Mouse (Mus musculus): ENCODE measurements around the gene Suz12. TPM values are rescaled to one million over a fixed set of nuclear protein-coding genes. Genes with fewer than 3 reads are reported as not detected.

The Suz12 gene
- 53.9 TPM for polyA plus RNA-seq (2021)

DNA sequence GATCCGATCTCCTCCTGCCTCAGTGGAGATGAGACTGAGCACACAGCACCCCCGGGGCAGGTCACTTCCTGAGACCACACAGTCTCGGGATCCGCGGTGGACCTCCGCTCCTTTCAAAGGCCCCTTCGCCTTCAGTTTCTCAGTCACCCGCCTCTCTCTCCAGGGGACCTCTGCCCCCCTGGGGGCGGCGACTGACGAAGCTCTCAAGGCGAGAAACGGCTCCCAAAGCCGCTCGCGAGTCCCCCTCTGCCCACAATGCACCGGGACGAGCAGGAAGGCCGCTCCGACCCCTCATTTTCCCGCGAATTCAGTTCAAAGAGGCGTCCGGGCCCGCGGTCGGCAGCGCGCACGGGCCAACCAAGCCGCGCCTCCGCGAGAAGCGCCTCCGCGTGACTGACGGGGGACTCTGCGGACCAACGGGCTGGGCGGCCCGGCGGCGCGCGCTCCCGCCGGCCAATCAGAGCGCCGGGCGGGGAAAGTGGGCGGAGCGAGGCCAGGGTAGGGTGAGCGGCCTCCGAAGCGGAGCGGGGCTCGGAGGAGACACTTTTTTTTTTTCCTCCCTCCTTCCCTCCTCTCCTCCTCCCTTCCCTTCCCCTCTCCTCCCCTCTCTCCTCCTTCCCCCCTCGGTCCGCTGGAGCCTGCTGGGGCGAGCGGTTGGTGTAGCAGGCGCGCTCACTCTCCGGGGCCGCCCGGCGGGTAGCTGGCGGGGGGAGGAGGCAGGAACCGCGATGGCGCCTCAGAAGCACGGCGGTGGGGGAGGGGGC, at the start of gene Suz12:
Suz12 (plus strand) TSS at position 515 of the 764 bp plus-strand sequence.
- DNase-seq (ENCODE audit: low read depth, low spot score) (peak; percentile 75), ATAC-seq (peak; percentile 94)
- CTCF ChIA-PET: interaction anchor here (1.0 kb wide), 1 partner anchor 31 kb away, joined by 3 read pairs; the partner anchor contains the start of gene Utp6
- POLR2A ChIA-PET: interaction anchor here (0.7 kb wide), 1 partner anchor 222 kb away, joined by 5 read pairs; no protein-coding TSS in a partner anchor
- H3K27me3 ChIP-seq: no peaks in the 10 kb centered on the region
- no peak for TF ChIP-seq CTCF (IDR thresholded peaks at IDR 0.05)
- in situ Hi-C loops (cut with MboI; ENCODE audit: low pct_unique_long_range_greater_than_20kb): no loop called here

DNA sequence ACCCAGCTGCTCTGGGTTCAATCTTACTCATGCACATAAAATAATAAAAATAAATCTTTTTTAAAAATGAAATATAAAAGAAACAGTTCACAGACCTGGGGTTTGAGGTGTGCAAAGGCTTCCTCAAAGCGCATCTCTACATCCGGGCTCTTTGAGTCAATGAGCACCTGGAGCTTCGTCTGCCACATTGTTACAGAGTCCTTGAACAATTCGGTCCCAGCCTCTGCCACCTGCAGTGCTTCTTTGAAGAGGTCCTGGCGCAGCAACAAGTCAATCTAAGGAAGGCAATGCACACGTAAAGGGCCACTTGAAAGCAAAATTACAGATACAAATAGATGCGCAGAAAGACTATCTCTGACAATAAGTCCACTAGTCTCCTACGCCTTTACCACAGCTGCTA, 49.8 kb upstream of the Suz12 start:
- no peak for ATAC-seq
- ChIA-PET CTCF (interaction anchor here (0.6 kb wide), 1 partner anchor 23 kb away, joined by 3 read pairs; no protein-coding TSS in a partner anchor), POLR2A (no interaction called here)
- DNase-seq (ENCODE audit: low read depth, low spot score): no peak
- H3K27me3 ChIP-seq: no peaks in the 10 kb centered on the region
- TF ChIP-seq CTCF (IDR thresholded peaks at IDR 0.05): no peak
- in situ Hi-C loops (cut with MboI; ENCODE audit: low pct_unique_long_range_greater_than_20kb): no loop called here

DNA sequence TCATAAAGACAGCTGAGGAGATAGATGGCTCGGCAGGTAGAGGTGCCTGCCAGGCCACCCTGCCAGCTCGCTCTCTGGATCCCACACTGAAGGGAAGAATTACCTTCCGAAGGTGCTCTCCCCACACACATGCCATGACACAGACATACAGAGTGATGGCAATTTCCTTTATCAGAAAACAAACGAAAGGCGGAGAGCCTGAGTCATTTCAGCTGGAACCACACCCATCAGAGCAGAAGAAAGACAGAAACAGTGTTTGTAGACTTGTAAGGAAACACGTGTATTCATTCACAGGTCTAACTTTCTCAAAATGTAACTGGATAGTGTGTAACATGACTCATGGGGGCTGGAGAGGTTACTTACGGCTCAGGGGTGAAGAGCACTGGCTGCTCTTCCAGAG, 49.3 kb upstream of the Suz12 start:
- CTCF ChIA-PET: no interaction called here
- in situ Hi-C loops (cut with MboI; ENCODE audit: low pct_unique_long_range_greater_than_20kb): no loop called here
- TF ChIP-seq CTCF (IDR thresholded peaks at IDR 0.05): no peak
- ATAC-seq: no peak
- POLR2A ChIA-PET: no interaction called here
- no peak for DNase-seq (ENCODE audit: low read depth, low spot score)
- H3K27me3 ChIP-seq: no peaks in the 10 kb centered on the region

DNA sequence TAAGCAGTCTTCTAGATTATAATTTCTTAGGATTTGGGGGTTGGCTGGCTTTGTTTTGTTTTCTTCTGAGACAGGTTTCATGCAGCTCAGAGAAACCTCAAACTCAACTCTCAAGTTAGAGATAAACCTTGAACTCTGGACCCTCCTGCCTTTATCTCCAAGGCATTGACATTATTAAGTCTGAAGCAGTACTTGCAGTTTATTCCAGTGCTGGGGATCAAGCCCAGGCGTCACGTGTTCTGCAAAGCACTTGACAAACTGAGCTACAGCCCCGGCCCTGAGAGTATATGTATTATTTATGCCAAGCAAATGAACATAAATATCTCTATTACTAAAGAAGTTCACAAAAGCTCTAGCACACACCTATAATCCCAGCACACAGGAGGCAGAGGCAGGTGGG, 45.6 kb upstream of the Suz12 start:
- ChIA-PET POLR2A (interaction anchor here (0.6 kb wide), 1 partner anchor 425 kb away, joined by 3 read pairs; no protein-coding TSS in a partner anchor), CTCF (no interaction called here)
- DNase-seq (ENCODE audit: low read depth, low spot score) (no peak), ATAC-seq (no peak)
- H3K27me3 ChIP-seq: no peaks in the 10 kb centered on the region
- no peak for TF ChIP-seq CTCF (IDR thresholded peaks at IDR 0.05)
- in situ Hi-C loops (cut with MboI; ENCODE audit: low pct_unique_long_range_greater_than_20kb): no loop called here

DNA sequence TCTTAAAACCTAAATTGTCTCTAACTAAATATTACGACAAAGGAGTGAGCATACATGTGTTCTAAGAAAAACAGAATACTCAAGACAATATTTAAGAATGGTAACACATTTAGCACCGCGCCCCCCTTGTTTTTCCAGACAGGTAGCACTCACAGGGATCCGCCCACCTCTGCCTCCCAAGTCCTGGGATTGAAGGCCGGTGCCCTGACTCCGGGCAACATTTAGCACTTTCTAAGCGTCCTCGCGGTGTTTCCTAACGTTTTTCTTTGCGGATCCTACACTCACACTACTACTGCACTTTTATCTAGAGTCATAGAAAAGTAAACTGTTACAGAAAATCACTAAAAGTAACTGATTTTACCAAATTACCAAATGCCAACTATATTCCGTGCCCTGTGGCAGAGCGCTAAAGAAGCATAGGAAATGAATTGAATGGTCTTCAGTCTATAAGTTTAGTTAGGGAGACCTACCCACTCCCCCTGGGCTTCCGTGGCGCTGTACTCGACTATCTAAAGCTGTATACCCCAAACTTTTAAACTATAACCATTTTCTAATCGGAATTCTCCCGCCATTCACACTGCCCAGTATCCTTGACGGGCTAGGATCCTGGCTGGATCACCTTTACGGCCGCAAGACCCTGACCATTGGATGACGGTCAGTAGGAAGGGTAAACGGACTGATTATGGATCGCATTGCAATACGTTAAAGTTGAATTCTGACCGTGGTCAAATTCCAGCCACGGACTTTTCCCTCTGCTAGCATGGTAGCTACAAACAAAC, 31.4 kb upstream of the Suz12 start:
- in situ Hi-C loops (cut with MboI; ENCODE audit: low pct_unique_long_range_greater_than_20kb): no loop called here
- CTCF ChIA-PET: interaction anchor here (1.0 to 1.3 kb wide), 3 partner anchors 17 to 42 kb away, joined by 3 to 4 read pairs (median 3); partner anchors contain the start of gene Suz12
- TF ChIP-seq CTCF (IDR thresholded peaks at IDR 0.05): peak; percentile 5
- POLR2A ChIA-PET: interaction anchor here (1.2 kb wide), 1 partner anchor 12 kb away, joined by 6 read pairs; no protein-coding TSS in a partner anchor
- DNase-seq (ENCODE audit: low read depth, low spot score) (no peak), ATAC-seq (peak; percentile 27)
- H3K27me3 ChIP-seq: peaks cover 7% of the 10 kb centered on the region

DNA sequence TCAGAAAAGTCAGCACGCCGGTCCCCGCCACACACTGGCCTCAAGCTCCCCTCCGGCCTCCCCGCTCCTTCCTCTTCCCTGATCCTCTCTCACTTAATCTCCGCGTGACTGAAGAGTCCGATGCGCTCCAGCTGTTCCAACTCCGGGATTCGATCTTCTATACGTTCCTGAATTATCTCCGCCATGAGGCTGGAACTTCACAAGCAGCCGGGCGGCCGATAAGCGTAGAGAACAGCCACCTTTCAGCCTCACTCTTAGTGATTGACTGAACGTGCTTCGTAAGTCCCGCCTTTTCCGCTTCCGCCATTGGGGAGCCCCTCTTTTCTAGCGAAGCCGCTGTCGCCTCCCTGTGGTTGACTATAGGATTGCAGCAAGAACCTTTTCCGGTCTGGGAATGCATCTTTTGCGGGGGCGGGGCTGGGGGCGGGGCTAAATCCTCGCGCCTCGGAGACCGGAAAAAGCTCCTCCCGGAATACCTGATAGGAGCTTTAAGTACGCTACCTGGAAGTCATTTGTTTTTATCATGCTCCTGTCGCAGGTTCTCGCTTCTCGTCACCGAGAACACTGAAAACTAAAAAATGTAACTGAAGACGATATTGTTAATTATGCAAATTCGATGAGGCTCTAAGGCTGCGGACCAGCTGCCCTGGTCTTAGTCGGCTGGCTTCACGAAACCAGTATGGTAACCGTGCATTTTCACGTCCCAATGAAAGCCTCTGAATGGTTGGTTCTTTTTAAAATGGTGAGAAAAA, 30.6 kb upstream of the Suz12 start, which contains the start of gene Utp6:
Utp6 (minus strand) TSS at position 266 of the 752 bp plus-strand sequence.
- DNase-seq (ENCODE audit: low read depth, low spot score): peak; percentile 91
- CTCF ChIA-PET: interaction anchor here (1.0 to 1.3 kb wide), 3 partner anchors 17 to 43 kb away, joined by 3 to 4 read pairs (median 3); partner anchors contain the start of gene Suz12
- TF ChIP-seq CTCF (IDR thresholded peaks at IDR 0.05): peak; percentile 83
- POLR2A ChIA-PET: interaction anchor here (1.2 kb wide), 1 partner anchor 13 kb away, joined by 6 read pairs; no protein-coding TSS in a partner anchor
- H3K27me3 ChIP-seq: peaks cover 8% of the 10 kb centered on the region
- in situ Hi-C loops (cut with MboI; ENCODE audit: low pct_unique_long_range_greater_than_20kb): no loop called here
- peak; percentile 89 for ATAC-seq

DNA sequence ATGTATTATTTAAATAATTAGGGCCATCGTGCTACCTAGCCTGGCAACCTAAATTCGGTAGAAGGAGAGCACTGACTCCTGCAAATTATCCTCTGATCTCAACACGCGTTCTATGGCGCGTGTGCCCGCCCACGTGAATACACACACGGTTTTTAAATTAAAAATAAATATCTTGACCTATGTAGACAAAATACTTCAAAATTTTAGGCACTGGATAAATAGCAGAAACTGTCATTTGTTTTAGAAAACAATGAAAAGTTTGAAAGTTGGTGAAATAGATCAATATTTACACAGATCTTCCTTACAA, 30.1 kb upstream of the Suz12 start:
- no peak for TF ChIP-seq CTCF (IDR thresholded peaks at IDR 0.05)
- no peak for ATAC-seq
- CTCF ChIA-PET: interaction anchor here (1.3 kb wide), 1 partner anchor 43 kb away, joined by 4 read pairs; no protein-coding TSS in a partner anchor
- POLR2A ChIA-PET: no interaction called here
- in situ Hi-C loops (cut with MboI; ENCODE audit: low pct_unique_long_range_greater_than_20kb): no loop called here
- H3K27me3 ChIP-seq: peaks cover 8% of the 10 kb centered on the region
- no peak for DNase-seq (ENCODE audit: low read depth, low spot score)

DNA sequence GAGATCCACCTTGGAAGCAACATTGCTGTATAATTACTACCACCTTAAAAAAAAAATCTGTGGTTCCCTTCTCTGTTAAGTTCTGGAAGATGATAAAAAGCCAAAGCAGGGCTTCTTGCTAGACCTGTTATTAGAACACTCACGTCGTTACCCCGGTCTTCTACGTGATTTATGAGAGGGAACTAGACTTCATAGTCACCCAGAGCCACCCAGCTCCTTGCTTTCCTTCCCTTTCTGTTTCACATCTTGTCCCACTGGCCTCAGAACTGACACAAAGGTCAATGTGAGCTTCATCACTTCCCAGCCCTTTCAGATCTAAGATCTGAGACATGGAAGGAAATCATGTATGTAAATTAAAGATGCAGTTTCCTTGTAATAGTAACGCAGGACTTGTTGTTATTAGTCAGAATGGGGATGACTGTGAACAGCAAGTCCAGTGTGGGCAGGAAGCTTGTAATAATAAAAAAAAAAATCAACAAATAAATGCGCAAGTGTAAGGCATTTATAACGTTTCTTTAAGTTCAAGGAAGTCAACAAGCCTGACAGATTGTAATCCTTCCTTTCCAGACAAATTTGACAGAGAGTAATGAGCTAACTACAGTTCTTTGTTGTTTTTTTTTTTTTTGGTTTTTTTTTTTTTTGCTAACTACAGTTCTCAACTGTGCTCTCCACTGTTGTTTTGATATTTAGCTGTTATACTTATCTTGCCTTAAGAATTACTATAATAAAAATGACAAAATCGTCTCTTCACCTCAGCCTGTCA, 29.5 kb upstream of the Suz12 start:
- peaks cover 8% of the 10 kb centered on the region for H3K27me3 ChIP-seq
- no peak for DNase-seq (ENCODE audit: low read depth, low spot score)
- CTCF ChIA-PET: no interaction called here
- no peak for ATAC-seq
- in situ Hi-C loops (cut with MboI; ENCODE audit: low pct_unique_long_range_greater_than_20kb): no loop called here
- POLR2A ChIA-PET: no interaction called here
- no peak for TF ChIP-seq CTCF (IDR thresholded peaks at IDR 0.05)

DNA sequence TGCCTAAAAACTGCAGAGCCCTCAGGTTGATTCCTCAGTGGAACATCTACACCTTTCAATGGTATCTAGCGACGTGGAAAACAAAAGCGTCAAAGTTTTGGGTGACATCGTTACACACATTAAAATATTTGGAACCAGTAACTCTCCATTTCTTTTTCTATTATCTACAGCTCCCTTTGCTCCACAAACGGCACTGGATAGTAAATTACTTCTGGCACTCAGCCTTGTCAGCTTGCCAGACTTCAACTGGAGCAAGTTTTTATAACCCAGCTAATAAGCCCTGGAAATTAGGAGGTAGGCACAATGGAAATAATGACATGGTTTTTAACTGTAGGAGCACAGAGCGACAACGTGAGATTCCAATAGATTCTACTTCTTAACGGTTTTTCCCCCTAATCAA, 27.0 kb upstream of the Suz12 start:
- TF ChIP-seq CTCF (IDR thresholded peaks at IDR 0.05): no peak
- H3K27me3 ChIP-seq: peaks cover 8% of the 10 kb centered on the region
- in situ Hi-C loops (cut with MboI; ENCODE audit: low pct_unique_long_range_greater_than_20kb): no loop called here
- peak; percentile 6 for DNase-seq (ENCODE audit: low read depth, low spot score)
- POLR2A ChIA-PET: no interaction called here
- CTCF ChIA-PET: no interaction called here
- no peak for ATAC-seq

DNA sequence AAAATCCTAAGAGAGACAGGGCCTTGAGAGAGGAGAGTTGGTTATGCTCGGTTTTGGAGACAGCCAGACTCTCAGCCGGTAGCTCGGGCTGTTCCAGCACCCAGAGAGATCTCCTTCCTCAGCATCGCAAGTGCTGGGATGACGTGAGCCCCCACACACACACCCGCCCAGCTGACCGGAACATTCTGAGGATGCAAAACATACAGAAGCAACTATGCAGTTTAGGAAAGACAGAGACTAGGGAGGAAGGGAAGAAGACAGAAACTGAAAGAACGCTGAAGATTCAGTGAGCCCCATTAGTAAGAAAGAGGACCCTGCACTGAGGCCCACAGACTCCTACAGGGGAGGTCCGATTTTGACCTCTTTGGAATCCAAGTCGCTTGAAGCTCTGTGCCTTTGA, 25.2 kb upstream of the Suz12 start:
- POLR2A ChIA-PET: no interaction called here
- in situ Hi-C loops (cut with MboI; ENCODE audit: low pct_unique_long_range_greater_than_20kb): no loop called here
- TF ChIP-seq CTCF (IDR thresholded peaks at IDR 0.05): no peak

More for the DNA sequence above, 25.2 kb upstream of the Suz12 start:
- CTCF ChIA-PET: no interaction called here
- DNase-seq (ENCODE audit: low read depth, low spot score): no peak
- H3K27me3 ChIP-seq: peaks cover 9% of the 10 kb centered on the region
- ATAC-seq: no peak

Data from Patski (cell line).